Mouse (Mus musculus) intestine, postnatal 0 days (tissue): ENCODE data around the gene Hoxb5. TPM values are rescaled to one million over a fixed set of nuclear protein-coding genes. Genes with fewer than 3 reads are reported as not detected.
A peak's percentile ranks its signal among the peaks of the same experiment; 100 is the strongest.

Experiments used
- ATAC-seq: fragments of 200-750 bp; cut with Nextera tagmentation; 2 replicates; pipeline ENCODE4 v1.8.0; 2017; ENCODE audit warnings: mild to moderate bottlenecking, moderate TSS enrichment, moderate library complexity
- H3K27ac ChIP-seq: fragments of 300-500 bp; sonication (generic); 2 replicates; pipeline ENCODE4 v1.5.1; 2014; ENCODE audit warnings: mild to moderate bottlenecking, low read depth, low read length, moderate library complexity
- H3K27me3 ChIP-seq: fragments of 300-500 bp; sonication (generic); replicated peaks from 2 replicates; pipeline ENCODE4 v1.6.1; 2014; ENCODE audit warnings: low read length, mixed read lengths; ENCODE audit not compliant: control insufficient read depth, insufficient read depth
- H3K36me3 ChIP-seq: fragments of 300-500 bp; sonication (generic); 2 replicates; pipeline ENCODE4 v1.6.1; 2014; ENCODE audit warnings: mild to moderate bottlenecking, moderate library complexity; ENCODE audit not compliant: control insufficient read depth, insufficient read depth
- H3K4me1 ChIP-seq: fragments of 300-500 bp; sonication (generic); replicated peaks from 2 replicates; pipeline ENCODE4 v1.6.1; 2014; ENCODE audit warnings: antibody characterized with exemption, low read length, mixed read lengths; ENCODE audit not compliant: control insufficient read depth, insufficient read depth
- H3K4me2 ChIP-seq: fragments of 300-500 bp; sonication (generic); replicated peaks from 2 replicates; pipeline ENCODE4 v1.6.1; 2014; ENCODE audit warnings: low read depth, mild to moderate bottlenecking, moderate library complexity
- H3K4me3 ChIP-seq: fragments of 300-500 bp; sonication (generic); 2 replicates; pipeline ENCODE4 v1.5.1; 2014; ENCODE audit warnings: low read depth, low read length
- H3K9ac ChIP-seq: fragments of 300-500 bp; sonication (generic); 2 replicates; pipeline ENCODE4 v1.6.1; 2014; ENCODE audit warnings: mild to moderate bottlenecking, low read depth, low read length
- H3K9me3 ChIP-seq: fragments of 300-500 bp; sonication (generic); 2 replicates; pipeline ENCODE4 v1.6.1; 2016; ENCODE audit warnings: mixed run types; ENCODE audit not compliant: control insufficient read depth
- CTCF ChIP-seq: sonication (generic); IDR thresholded peaks from 2 replicates; pipeline ENCODE4 v1.5.1; 2016; ENCODE audit warnings: low read depth, mild to moderate bottlenecking, control low read depth, antibody characterized with exemption, moderate library complexity
- WGBS: fragments of 180-500 bp; shearing (Covaris S2); extraction: QIAGEN DNeasy Blood & Tissue Kit; methylation state at CpG from one replicate; pipeline ENCODE4 v1.1.7; 2014; 5-methylcytosine and 5-hydroxymethylcytosine counted together
- polyA plus RNA-seq: library from polyadenylated mRNA; unstranded; fragments of >200 nt; fragmentation: Nextera tagmentation; extraction: Ambion mirVana; gene quantifications from 2 replicates; pipeline ENCODE4 v1.2.1, GENCODE M21; 2015

Gene Hoxb5
- polyA plus RNA-seq, 1 experiment from 2014 or later = 14.7 TPM

DNA sequence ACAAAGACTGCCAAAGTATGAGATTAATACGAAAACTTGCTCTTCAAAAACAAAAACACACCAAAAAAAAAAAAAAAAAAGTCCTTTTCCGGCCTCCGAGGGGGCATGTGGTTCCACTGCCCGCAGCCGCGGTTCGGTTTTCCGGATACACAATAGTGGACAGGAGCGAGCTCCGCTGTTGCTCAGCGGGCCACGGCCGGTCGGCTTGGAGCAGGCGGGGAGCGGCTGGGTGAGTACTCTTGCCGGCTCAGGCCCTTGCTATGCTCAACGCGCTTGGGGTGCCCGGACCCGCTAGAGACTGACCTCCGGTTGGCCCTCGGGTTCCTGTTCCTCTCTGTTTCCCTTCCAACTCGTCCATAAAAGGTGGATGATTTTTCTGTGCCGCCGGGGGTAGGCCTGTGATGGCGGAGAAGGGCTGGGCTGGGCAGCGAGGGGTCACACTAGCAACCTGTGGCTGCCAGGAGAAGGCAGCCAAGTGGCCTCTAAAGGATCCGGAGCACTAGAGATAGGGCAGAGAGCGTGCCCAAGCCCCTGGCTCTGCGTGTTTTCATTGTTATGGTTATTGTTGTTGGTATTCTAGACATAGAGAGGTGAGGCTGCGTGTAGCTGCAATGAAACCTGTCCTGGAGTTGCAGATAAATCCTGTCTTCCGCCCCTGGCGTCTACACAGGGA lies 11.7 kb downstream of the Hoxb5 start:
- H3K27ac ChIP-seq = peak overlapping the region; percentile 77
- no peak for ATAC-seq
- no peaks in the 10 kb centered on the region for H3K36me3 ChIP-seq
- peak overlapping the region; percentile 83 for H3K4me2 ChIP-seq
- peak overlapping the region; percentile 60 for H3K9ac ChIP-seq
- H3K4me3 ChIP-seq = peak overlapping the region; percentile 45
- no peaks in the 10 kb centered on the region for H3K9me3 ChIP-seq
- peaks cover 59% of the 10 kb centered on the region; the same call in 1 of the 2 replicates for H3K27me3 ChIP-seq
- 22% methylated on average over 34 of the region's 34 CpGs for WGBS
- TF ChIP-seq CTCF = no peak
- H3K4me1 ChIP-seq = no peaks in the 10 kb centered on the region

DNA sequence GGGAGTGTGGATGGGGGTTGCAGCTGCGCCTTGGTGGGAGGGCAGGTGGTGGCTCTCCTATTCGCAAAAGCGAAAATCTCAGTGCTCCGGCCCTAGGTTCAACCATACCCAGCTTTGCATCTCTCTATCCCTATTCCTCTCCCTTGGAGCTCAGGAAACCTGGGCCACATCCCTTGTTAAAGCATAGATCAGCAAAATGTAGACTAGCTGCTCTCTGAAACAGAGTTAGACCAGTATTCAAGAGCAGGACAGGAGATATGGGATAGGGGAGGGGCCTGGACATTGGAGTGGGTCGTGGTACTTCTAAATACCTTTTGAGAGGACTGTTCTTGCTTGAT lies 12.2 kb downstream of the Hoxb5 start:
- Histone ChIP-seq H3K4me2 (peak overlapping the region; percentile 83), H3K4me3 (peak overlapping the region; percentile 45), H3K36me3 (no peaks in the 10 kb centered on the region), H3K4me1 (no peaks in the 10 kb centered on the region), H3K9ac (peak overlapping the region; percentile 60; the same call in 1 of the 2 replicates), H3K27ac (peak overlapping the region; percentile 77), H3K9me3 (no peaks in the 10 kb centered on the region), H3K27me3 (peaks cover 55% of the 10 kb centered on the region; the same call in 1 of the 2 replicates)
- no peak for ATAC-seq
- TF ChIP-seq CTCF = no peak
- 34% methylated on average over 5 of the region's 5 CpGs for WGBS

DNA sequence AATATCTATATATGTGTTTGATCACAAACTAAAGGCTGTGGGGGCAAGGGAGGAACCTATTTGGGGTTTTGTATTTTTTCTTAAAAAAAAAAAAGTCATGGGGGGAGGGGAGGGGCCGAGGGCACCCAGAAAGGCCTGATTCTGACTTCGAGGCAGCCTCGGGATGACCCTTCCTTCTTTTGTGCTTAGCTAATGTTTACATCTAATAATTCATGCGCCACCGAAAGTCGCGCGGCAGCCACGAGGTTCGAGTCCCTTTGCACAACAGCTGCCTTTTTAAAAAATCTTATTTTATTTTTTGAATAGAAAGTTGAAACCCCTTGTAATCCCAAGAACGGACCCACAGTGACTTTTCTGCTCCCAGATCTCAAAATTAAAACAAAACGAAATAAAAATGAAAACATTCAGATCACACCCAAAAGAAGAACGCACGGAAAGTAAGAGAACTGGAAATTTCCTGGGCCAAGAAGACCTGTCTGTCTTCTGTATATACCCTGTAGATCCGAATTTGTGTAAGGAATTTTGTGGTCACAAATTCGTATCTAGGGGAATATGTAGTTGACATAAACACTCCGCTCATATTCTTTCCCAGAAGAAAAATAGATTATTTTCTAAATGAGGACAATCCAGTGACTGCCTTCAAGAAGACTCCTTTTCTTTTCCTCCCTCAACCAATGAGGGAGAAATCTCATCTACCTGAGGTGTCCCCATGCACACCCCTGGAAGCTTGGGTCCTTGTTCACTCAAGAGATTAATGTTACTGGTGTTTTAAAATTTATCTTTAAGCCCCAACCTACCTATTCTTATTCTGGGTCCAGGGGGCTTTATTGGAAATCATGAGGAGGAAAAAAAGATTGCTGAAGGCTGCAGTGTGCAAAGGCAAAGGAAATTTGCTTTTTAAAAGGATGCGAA lies 13.8 kb downstream of the Hoxb5 start:
- Histone ChIP-seq H3K27ac (no peak overlapping the region), H3K4me1 (no peaks in the 10 kb centered on the region), H3K9me3 (no peaks in the 10 kb centered on the region), H3K4me2 (peak overlapping the region; percentile 83), H3K9ac (peak overlapping the region; percentile 27; the same call in 1 of the 2 replicates), H3K4me3 (peak overlapping the region; percentile 59; the same call in 1 of the 2 replicates), H3K27me3 (peaks cover 50% of the 10 kb centered on the region; the same call in 1 of the 2 replicates), H3K36me3 (no peaks in the 10 kb centered on the region)
- WGBS = 18% methylated on average over 18 of the region's 18 CpGs
- ATAC-seq = no peak
- TF ChIP-seq CTCF = no peak

GRCm38 (mm10) chr11:96317608-96318367 lies 14.7 kb downstream of the Hoxb5 start, which contains the start of gene Hoxb4:
Gene Hoxb4, plus strand, starts transcription at chr11:96318267.
- no peak for ATAC-seq
- Histone ChIP-seq H3K36me3 (no peaks in the 10 kb centered on the region), H3K27ac (peak within 1 kb of the TSS; percentile 94), H3K9me3 (no peaks in the 10 kb centered on the region), H3K9ac (peak within 1 kb of the TSS; percentile 69), H3K4me3 (peak within 1 kb of the TSS; percentile 59), H3K4me2 (peak within 1 kb of the TSS; percentile 83), H3K4me1 (no peaks in the 10 kb centered on the region), H3K27me3 (peaks cover 43% of the 10 kb centered on the region; the same call in 1 of the 2 replicates)
- TF ChIP-seq CTCF = no peak
- WGBS = 16% methylated on average over 28 of the region's 28 CpGs

GRCm38 (mm10) chr11:96318368-96319070 lies 15.4 kb downstream of the Hoxb5 start:
- no peaks in the 10 kb centered on the region for H3K9me3 ChIP-seq
- H3K4me1 ChIP-seq = no peaks in the 10 kb centered on the region
- WGBS = under 1% methylated on average over 35 of the region's 45 CpGs
- TF ChIP-seq CTCF = no peak
- H3K9ac ChIP-seq = peak overlapping the region; percentile 69
- peak overlapping the region; percentile 83 for H3K4me2 ChIP-seq
- H3K4me3 ChIP-seq = peak overlapping the region; percentile 59
- H3K27me3 ChIP-seq = peaks cover 37% of the 10 kb centered on the region; the same call in 1 of the 2 replicates
- ATAC-seq = peak; percentile 60
- H3K36me3 ChIP-seq = no peaks in the 10 kb centered on the region
- peak overlapping the region; percentile 94 for H3K27ac ChIP-seq
